ENCODE assay signal across 17 mouse cellular contexts in the genomic region with DNA sequence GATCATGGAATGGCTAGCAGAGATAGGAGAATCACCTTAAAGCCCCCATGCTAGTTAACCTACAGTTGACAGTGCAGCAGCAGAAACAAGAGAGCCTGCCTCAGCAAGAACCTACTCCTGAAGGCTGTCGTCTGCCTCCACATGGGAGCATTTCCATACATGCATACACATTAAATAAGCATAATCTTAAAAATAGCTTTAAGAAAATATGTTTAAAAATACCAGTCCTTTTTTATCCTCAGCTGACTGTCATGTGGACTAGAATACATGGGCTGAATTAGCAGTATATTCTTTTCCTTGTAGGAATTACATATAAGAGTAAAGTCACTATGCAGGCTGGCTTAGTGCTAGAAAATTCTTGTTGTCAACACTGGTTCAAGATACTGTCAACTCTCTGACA.
"Had no signal": no experiment of that assay in that cellular context is flagged by ENCODE, and none has a peak within 500 bp of the region (broad histone marks: within the 10 kb centered on the region; RNA-seq: fewer than 3 reads in every experiment).

No protein-coding gene starts in this region.

- H3K36me3 ChIP-seq: midbrain, embryonic 15.5 days had no signal

- H3K9ac ChIP-seq: limb, embryonic 13.5 days; liver, embryonic 15.5 days; lung, embryonic 15.5 days; midbrain, embryonic 15.5 days; neural tube, embryonic 12.5 days had no signal

- H3K27ac ChIP-seq: kidney, postnatal 0 days; limb, embryonic 13.5 days; liver, embryonic 15.5 days; lung, embryonic 15.5 days; macrophage; midbrain, embryonic 15.5 days; neural tube, embryonic 12.5 days; stomach, postnatal 0 days had no signal

- ATAC-seq: midbrain, embryonic 15.5 days had no signal

- H3K4me1 ChIP-seq: limb, embryonic 13.5 days; megakaryocyte, embryonic 14.5 days; neural tube, embryonic 12.5 days had no signal

- DNase-seq: kidney, adult 9 months; layer of hippocampus, adult 9-11 months; layer of hippocampus, postnatal 36 days; left cerebral cortex, postnatal 4 days; lung, postnatal 14 days; thymus, adult 18-20 months; thymus, postnatal 14 days had no signal

- H3K27me3 ChIP-seq: limb, embryonic 13.5 days; liver, embryonic 15.5 days; lung, embryonic 15.5 days; megakaryocyte, embryonic 14.5 days; midbrain, embryonic 15.5 days; neural tube, embryonic 12.5 days had no signal

- H3K4me2 ChIP-seq: limb, embryonic 13.5 days; liver, embryonic 15.5 days; lung, embryonic 15.5 days; midbrain, embryonic 11.5 days; midbrain, embryonic 15.5 days; neural tube, embryonic 12.5 days had no signal

- H3K9me3 ChIP-seq: limb, embryonic 13.5 days; liver, embryonic 15.5 days; lung, embryonic 15.5 days; megakaryocyte, embryonic 14.5 days; midbrain, embryonic 15.5 days; neural tube, embryonic 12.5 days had no signal

- H3K4me3 ChIP-seq: limb, embryonic 13.5 days; liver, embryonic 15.5 days; lung, embryonic 15.5 days; megakaryocyte, embryonic 14.5 days; midbrain, embryonic 15.5 days; neural tube, embryonic 12.5 days had no signal
